Mouse (Mus musculus) thymus, postnatal 36 days (tissue): Measurements from ENCODE around the gene Igf2.

Experiments used
- DNase-seq, 2 experiments: peaks; one replicate each; pipeline ENCODE4 v3.0.0; 2022; ENCODE audit warnings: mixed read lengths in 2 of 2

Igf2 gene

DNA sequence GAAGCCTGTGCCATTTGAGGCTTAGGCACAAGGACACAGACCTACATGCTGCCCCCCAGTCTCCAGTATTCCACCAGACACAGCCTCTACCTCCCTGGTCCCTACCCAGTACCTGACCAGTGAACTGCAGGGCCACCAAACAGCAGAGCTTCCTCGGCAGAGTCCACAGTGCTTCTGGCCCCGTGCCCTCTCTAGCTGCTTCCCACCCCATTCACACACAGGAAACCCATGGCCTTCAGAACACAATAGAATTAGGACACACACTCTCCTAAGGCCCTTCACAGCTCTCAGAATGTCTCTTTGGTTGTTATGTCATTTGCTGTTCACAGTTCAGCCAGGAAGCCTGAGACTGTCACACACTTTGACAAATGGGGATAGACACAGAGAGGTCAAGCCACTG lies at the start of gene Igf2:
Igf2 (minus strand) TSS at position 158 of the 400 bp plus-strand sequence.
- no peak for DNase-seq

DNA sequence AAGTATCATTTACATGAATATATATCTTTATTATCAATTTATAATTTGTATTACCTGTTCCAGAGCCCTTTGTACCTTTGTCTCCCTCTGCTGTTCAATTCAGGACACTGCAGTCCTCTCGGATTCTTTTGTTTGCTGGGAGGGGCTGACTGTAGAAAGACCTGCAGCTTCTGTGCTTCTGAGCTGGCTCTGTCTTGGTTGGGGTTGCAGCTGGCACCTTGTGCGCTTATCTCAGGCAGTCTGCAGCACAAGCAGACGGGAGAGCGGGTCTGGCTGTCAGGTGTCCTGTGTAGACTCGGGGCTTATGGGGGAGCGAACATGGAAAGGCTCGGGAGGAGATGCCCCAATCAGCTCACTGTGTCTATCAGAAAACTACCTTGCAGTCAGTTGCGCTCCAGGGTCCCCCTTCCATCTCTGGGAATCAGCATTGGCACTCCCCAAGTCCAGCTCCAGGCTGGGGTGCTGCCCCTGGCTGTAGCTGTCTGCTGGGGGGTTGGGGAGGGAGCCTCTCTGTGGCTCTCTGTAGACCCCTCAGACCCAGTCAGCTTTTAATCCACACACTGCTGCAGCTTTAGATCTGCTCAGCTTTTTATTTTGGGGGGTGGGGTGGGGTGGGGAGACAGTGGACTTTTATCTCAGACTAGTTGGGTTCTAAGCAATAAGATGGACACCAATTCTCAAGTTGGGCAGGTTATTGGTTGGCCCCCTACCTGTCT lies 48.3 kb upstream of the Igf2 start:
- DNase-seq, result peak; percentile 32 to 37

DNA sequence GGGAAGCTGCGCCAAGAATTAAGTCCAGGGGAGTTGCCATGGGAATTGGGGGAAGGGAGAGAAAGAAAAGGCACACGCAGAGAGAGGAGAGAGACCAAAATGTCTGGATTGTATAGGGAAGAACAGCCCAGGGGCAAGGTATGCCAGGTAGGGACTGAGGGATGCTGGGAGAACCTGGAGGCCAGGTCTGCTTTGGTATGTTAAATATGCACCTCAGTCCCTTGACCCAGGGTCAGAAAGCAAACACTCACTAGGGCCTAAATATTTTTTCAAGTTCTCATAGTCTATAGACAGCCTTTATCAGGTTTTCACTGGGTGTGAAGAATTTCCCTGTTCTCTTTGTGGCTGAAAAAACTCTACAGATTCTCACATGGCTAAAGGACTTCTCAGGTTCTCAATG lies 40.3 kb upstream of the Igf2 start:
- no peak for DNase-seq

DNA sequence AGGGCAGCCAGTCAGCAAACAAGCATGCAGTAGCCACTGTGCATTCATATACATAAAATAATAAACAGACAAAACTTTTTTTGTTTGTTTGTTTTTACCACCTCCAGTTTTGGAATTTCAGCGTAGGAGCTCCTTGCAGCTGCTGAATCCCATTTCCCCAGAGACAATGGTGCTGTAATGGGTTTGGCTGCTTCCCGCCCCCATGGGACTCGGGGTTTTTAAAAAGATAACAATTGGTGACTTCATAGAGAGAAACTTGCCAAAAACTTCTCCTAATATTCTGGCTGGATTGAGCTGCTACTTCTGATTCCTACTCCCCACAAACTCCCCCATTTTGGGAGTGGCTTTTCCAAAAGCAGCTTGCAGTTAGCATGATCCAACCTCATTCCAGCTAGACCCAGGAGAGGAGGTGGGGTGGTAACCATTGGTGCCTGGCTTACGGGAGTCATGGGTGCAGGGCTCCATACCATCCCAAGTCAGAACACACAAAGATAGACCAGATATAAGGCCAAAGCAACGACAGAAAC lies 32.8 kb upstream of the Igf2 start:
- no peak for DNase-seq

GRCm38 (mm10) chr7:142678611-142679010 lies 12.0 kb upstream of the Igf2 start:
- DNase-seq, result no peak

- no peak for DNase-seq
These were observed 9.0 kb upstream of the Igf2 start for GRCm38 (mm10) chr7:142675644-142676043.

- no peak for DNase-seq
These were observed 8.5 kb upstream of the Igf2 start for GRCm38 (mm10) chr7:142675141-142675540.

- DNase-seq, result peak in 1 of 2 experiments; percentile 18
These were observed 5.5 kb upstream of the Igf2 start for GRCm38 (mm10) chr7:142672120-142672519.

DNA sequence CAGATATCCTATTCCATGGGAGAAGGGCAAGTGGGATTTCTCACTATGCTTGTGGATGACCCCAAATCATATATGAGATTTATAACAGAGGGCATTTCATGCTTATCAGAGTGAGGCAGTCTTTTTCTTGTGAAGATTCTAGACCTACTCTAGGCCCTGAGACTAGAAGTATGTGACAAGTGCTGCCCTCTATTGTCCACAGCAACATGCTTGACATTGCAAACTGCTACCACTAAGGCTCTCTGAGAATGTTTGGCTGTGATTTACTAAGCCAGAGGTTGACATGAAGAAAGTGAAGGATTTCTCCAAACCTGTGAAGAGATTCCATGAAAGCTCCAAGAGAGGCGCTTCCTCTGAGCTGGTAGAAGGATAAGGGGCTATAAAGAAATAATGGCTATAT lies 4.5 kb upstream of the Igf2 start:
- no peak for DNase-seq

- no peak for DNase-seq
These were observed 3.4 kb upstream of the Igf2 start, which contains the start of gene Gm49394 for GRCm38 (mm10) chr7:142669751-142670625. Gm49394 (minus strand) TSS chr7:142669942.

GRCm38 (mm10) chr7:142668328-142668727 lies 1.7 kb upstream of the Igf2 start:
- no peak for DNase-seq

GRCm38 (mm10) chr7:142667521-142667920 lies 905 bp upstream of the Igf2 start:
- DNase-seq, result no peak

DNA sequence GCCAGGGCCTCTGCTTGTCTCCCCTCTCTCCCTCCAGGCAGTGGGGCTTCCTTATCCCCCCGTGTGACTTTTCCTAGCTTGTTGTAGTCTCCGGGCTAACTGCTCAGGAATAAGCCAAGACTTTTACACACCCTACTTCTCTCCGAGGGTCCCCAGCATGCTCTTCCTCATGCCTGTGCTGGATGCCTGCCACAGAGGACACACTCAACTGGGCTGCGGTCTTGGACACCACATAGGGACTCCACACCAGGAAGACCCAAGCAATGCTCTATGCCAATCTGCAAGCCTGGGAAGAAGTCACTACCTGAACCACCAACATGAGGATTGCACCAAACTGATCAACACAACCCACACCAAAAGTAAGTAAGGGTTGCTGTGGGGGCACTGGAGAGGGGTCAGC lies 507 bp downstream of the Igf2 start:
- no peak for DNase-seq

GRCm38 (mm10) chr7:142665364-142665763 lies 1.3 kb downstream of the Igf2 start:
- DNase-seq, result no peak

- DNase-seq, result no peak
These were observed 2.1 kb downstream of the Igf2 start for GRCm38 (mm10) chr7:142664465-142665029.

- DNase-seq, result no peak
These were observed 2.6 kb downstream of the Igf2 start for GRCm38 (mm10) chr7:142663931-142664421.

- no peak for DNase-seq
These were observed 3.5 kb downstream of the Igf2 start for GRCm38 (mm10) chr7:142663151-142663550.

DNA sequence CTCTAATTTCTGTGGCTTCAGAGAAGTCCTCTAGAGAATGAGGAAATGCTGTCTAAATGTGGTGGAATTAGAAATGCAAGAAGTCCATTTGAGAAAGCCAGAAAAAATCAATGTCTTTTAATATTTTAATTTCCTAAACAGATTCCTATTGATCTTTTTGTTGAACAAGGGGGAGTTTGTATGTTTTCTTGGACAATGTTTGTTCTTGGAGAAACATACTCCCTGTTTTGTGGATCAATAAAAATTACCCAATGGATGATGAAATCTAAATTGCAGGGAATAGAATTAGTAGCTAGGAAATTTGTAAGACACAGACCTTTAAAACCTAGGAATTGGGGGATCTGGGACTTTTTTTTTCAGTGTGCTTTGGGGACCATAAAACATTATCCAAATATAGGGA lies 4.8 kb downstream of the Igf2 start:
- no peak for DNase-seq

- DNase-seq, result no peak
These were observed 5.6 kb downstream of the Igf2 start for GRCm38 (mm10) chr7:142661046-142661445.

GRCm38 (mm10) chr7:142660651-142660945 lies 6.0 kb downstream of the Igf2 start:
- DNase-seq, result no peak

DNA sequence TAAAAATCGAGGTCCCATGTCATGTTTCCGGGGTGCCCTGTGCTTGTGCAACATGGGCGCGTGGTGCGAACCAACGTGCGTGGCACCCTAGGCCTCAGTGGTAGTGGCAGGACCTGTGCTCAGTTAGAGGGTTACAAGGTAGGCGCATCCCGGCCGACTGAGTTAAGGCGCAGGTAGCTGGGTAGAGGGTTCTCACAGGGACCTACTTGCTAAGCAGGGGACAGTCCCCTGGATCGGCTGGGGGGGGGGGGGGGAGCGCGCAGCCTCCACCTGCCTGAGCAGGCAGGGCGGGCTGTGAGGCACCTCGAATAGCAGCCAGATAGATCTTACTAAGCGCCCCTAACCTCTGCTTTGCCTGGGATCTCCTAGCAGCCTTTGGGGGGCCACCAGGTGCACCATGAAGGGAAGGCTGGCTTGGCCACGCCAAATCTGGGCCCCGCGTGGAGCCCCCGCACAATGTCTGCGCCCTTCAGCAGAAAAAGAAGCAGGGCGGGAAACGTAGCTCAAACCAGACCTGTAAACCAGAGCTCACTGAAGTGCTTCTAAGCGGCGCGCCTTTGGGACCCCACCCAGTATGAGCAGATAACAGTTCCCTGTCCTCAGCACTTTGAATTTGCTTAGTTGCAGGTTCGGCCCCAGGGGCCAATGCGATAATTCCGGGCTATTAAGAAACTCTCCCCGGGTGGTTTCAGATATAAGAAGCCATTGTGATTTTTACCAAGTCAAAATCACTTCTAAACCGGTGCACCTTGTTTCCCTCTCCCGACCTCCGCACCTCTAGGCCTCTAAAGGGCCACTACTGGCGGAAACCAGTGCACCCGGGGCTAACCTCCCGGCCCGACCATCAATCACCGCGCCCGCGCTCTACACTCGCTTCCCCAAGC lies 6.6 kb downstream of the Igf2 start:
- DNase-seq, result no peak

DNA sequence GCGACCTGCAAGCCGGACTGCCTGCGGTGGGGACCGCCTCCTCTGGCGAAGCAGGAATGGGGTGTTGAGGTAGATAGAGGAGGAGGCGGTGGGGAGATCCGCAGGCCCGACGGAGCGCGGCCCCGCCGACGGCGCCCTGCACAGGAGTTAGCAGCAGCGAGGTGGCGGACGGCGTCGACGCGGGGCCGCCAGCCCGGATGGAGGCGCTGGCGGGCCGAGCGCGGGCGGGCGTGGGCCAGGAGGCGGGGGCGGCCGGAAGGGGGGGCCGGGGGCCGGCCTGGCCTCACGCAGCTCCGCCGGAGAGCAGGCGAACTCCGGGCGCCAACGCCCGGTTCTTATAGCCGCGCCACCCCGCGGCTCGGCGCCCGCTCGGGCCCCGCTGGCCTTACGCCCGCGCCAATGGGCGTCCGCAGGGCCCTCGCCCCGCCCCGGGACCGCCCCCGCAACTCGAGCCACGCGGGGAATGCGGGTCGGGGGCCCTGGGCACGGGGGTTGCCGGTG lies 7.4 kb downstream of the Igf2 start:
- DNase-seq, result no peak
